Mouse (Mus musculus) thymus, postnatal 10 days (tissue): Measurements from ENCODE around the gene Rcc1l.

Experiments used
- DNase-seq, 2 experiments: peaks; one replicate each; pipeline ENCODE4 v3.0.0; 2021; ENCODE audit warnings: low spot score in 2 of 2

Rcc1l gene

DNA sequence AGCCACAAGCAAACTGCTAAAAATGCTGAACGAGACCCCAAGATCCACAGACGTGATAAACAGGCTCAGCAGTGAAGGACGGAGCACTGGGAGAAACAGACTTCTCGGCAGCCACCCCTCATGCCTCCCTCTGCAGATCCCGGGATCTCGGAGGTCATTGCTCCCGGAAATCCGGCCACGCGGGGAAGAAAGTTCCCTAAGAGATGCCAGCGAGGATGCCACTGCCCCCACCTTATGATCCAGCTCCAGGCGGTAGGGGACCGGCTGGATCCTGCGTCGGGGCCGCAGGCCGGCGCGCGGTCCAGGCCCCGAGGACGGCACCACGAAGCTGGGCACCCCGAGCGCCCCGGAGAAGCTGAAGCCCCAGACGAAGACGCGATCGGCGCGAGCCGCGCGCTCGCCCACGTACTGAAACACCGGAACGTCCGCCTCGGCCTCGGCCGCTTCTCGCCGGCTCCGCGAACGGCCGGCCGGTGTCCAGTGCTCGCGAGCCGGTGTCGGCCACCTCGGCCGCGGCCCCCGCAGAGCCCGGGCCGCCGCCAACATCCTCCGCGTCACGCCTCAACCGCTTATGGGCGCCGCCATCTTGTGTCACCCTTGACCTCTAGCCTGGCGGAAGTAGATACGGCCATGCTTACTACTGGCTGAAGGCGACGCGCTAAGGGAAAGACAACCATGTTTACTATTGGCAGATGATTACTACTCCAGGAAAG lies at the start of gene Rcc1l:
Rcc1l (minus strand) TSS at position 606 of the 713 bp plus-strand sequence.
- peak; percentile 70 to 77 for DNase-seq

- DNase-seq = no peak
These were observed 48.7 kb upstream of the Rcc1l start for GRCm38 (mm10) chr5:134225110-134225901.

DNA sequence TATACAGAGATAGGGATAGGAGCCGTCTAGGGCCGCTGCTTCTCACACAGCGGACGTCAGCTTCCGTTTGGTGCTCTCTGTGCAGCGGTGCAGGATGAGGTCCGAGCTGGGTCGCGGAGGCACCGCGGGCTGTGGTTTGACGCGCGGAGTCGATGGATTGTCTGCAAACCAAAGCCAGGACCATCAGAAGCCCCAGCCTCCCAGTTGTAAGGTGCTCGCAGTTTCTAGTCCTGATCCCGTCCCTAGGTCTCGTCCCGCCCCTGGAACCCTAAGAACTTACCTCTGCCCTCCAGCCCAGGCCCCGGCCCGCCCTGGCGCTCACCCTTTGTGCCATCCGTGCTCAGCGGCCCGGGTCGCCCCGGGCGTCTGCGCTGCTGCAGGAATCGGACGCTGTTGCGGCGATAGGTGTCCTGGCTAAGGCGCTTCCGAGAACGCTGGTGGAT lies 45.2 kb upstream of the Rcc1l start:
- DNase-seq = no peak

DNA sequence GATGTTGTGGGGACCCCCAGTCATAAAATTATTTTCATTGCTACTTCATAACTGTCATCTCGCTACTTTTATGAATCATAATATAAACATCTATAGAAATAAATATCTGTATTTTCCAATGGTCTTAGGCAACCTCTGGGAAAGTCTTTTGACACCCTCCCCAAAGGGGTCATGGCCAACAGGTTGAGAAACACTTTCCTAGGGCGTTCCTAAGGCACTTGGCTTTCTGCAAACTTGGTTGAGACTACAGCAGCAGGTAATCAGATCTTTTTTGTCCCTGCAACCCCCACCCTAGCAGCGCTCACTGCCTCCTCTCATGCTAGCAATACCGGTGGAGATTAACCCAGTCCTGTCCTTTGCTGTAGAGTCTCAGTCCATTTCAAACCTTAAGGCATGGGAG lies 44.7 kb upstream of the Rcc1l start:
- DNase-seq = no peak

DNA sequence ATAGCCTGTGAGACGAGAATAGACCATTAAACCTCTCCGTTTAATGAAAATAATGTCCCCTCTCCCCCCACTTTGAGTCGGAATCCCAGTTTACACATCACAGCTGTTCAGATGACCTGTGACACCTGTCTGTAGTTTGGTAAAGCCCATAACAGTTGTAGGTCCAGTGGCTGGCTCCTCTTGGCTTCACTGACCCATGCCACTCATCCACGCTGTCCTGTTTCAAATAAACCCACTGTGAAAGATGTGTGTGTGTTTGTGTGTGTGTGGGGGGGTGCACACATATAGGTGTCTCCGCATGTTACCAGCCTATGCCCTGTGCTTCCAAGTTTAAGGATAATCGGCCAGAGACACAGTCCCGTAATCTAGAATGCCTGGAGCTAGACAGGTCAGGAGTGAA lies 41.3 kb upstream of the Rcc1l start:
- no peak for DNase-seq

DNA sequence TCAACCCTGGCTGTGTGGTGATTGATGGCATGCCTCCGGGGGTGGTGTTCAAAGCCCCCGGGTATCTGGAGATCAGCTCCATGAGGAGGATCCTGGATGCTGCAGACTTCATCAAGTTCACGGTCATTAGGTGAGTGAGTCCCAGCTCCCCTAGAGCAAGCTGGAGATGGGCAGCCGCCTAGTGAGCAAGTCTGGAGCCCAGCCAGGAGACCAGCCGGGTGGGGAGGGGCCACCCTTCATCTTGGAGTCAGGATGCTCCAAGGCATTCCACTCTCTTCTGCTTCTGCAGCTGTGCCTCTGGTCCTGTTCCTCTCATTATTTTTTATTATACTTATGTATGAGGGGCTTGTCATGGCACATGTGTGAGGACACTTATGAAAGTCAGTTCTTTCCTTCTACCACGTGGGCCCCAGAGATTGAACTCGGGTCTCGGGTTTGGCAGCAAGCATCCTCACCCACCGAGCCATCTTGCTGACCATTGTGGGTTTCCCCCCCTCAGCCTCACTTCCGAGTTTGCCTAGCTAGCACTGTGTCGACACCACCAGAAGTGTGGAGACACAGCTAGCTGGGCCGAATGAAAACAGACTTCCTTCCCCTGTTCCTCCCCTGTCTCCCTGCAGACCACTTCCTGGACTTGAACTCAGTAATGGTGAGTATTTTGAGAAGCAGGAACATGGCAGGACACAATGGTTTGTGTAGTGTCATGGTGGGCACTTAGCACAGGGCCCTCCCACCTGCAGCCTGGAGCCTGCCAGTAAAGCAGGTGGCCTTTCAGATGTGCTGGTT lies 37.6 kb upstream of the Rcc1l start:
- DNase-seq = no peak

DNA sequence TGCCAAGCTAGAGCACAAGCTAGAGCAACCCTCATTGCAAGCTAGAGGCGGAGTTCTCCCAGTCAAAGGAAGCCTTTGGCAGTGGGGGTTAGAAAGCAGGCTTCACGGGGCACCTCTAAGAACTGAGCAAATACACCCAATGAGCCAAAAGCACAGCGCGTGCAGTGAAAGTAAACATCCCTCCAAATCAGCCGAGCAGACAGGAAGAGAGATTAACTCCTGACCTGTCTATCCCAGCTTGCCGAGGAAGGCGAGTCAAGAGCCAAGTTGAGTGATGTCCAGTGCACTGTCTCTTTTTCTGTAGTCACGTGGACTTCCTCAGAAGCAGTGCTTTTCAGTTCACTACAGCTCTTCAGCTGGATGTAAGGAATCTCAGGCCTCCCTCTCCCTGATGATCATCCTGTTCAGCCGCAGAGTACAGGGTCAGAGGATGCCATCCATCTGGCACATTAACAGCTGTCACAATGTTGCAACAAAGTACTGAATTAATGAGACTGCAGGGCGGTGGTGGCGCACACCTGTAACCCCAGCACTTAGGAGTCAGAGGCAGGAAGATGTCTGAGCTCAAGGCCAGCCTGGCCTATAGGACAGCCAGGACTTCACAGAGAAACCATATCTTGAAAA lies 33.5 kb upstream of the Rcc1l start:
- DNase-seq = no peak

- no peak for DNase-seq
These were observed 30.1 kb upstream of the Rcc1l start for GRCm38 (mm10) chr5:134206721-134207120.

GRCm38 (mm10) chr5:134193664-134194063 lies 17.1 kb upstream of the Rcc1l start:
- DNase-seq = no peak

DNA sequence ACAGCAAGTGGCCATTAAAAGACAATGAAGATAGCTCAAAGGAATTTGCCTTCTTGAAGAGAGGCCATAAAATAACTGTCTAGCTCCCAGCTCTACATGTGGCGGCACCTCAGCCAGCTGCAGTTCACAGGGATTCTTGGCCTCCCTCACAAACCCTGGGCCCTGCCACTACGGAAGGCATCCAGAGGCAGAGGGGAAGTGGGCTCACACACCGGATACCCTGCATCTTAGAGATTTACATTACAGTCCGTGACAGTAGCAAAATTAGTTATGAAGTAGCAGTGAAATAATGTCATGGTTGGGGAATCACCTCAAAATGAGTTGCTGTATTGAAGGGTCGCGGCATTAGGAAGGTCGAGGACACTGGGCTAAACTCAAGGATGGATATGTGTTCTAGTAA lies 12.0 kb upstream of the Rcc1l start:
- DNase-seq = peak in 1 of 2 experiments; percentile 34

DNA sequence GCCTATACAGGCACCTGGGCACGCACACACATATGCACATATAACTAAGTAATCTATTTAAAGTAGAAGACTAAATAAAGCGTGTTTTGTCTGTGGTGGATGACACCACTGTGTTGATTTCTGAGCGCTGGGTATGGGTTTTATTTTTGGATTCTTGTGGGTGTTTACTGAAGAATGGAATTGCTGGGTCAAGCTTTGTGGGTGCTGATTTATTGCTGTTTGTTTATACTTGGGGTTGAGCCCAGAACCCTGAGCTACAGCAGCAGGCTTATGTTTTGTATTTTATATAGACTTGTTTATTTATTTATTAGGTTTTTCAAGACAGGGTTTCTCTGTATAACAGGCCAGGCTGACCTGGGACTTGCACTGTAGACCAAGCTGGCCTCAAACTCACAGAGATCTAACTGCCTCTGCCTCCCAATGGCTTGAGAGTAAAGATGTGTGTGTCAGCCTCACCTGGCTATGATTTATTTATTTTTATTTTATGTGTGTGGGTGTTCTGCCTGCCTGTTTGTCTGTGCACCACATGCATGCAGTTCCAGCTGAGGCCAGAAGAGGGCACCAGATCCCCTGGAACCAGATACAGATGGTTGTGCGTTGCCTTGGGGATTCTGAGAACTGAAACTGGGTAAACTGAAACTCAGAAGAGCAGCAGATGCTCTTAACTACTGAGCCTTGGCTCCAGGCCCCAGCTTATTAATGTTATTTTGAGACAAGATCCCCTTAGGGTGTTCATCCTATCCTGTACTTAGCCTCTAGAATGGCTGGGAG lies 10.6 kb upstream of the Rcc1l start:
- peak; percentile 51 to 70 for DNase-seq

GRCm38 (mm10) chr5:134186059-134186458 lies 9.5 kb upstream of the Rcc1l start:
- no peak for DNase-seq

DNA sequence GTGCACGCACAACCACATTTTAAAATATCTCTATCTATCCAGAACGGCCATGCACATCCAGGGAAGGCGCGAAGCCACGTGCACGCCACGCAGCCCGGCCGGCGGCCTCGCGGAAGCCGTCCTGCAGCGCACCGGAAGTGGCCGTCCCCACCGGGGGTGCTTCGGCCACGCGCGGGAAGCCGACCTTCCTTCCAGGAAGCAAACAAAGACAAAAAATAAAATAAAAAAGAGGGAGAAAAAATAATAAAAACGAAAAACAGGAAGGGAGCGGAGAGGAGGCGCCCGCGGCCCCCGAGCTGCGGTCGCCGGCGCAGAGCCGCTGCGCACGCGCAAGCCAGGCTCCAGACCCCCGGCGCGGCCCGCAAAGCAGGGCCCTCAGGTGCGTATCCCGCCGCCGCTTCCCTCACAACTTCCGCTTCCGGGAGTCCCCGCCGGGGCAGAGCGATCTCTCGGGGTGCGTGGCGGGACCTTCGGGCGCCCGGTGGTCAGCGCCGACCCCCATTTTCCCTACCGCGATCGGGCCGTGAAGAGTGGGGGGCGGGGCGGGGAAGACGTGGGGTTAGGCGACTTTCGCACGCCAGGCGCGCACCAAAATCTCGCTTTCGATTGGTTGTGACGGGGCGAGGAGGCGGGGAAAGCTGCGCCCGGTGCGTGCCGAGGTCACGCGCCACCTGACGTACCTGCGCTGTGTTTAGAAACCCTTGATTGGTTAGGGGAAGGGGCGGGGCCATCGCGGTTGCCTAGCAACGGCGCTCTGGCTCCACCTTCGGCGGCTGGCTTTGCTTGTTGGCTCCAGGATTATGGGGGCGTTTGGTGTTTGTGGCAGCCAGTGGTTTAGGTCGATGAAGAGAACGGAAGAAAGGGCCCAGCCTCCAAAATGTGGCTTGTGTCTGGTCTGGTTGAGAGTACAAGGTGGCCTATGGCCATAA lies 7.6 kb upstream of the Rcc1l start, which contains the start of gene Gtf2ird2:
Gtf2ird2 (plus strand) TSS at position 140 of the 929 bp plus-strand sequence.
- peak; percentile 99 to 100 for DNase-seq

DNA sequence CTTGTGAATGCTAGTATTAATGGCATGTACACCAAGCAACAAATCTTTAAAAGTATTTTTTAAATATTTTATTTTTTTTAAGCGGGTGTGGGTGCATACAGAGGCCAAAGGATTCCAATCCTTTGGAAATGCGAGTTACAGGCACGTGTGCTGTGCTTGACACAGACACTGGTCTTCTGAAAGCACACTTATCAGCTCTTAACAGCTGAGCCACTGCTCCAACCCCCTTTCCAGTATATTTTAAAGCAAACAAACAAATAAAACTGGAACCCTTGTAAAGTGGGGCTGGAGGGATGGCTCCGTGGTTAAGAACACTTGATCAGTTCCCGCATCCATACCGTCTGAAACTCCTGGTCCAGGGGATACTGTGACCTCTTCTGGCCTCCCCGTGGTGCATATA lies 6.6 kb upstream of the Rcc1l start:
- no peak for DNase-seq

DNA sequence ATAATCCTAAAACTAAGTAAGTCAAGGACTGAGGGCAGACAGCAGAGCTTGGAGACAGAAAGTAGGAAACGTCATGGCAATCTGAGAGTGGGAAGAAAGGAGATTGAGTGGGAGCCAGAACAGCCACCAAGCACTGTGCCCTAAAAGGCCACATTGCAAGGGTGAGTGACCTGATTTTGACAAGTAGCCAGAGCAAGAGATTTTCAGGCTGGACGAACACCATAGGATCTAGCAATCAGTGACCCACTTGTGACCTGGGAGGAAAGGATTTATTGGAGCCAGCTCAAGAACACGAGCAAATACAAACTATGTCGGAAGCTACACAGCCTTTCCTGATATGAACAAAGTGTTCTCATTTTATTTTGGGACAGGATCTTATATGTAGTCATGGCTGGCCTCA lies 6.2 kb upstream of the Rcc1l start:
- DNase-seq = no peak

- no peak for DNase-seq
These were observed 5.6 kb upstream of the Rcc1l start for GRCm38 (mm10) chr5:134182172-134182571.

GRCm38 (mm10) chr5:134179871-134180270 lies 3.3 kb upstream of the Rcc1l start:
- DNase-seq = peak; percentile 78 to 86

DNA sequence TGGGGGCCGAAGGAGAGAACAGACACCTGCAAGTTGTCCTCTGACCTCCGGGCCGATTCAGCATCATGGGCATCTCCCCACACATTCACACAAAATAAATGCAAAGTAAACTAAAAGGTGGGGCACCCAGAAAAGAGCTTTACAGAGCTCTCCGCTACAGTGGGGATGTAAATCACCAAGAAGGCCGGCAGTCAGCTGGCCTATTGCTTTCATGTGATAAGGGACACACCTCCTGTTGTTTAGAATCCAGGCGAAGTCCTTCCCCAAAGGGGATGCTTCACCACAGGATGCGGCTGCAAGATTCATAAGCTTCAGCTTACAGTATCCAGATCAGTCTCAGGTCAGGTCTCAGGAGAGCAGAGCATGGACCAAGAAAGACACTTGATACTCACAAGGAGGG lies 2.0 kb upstream of the Rcc1l start:
- DNase-seq = no peak

DNA sequence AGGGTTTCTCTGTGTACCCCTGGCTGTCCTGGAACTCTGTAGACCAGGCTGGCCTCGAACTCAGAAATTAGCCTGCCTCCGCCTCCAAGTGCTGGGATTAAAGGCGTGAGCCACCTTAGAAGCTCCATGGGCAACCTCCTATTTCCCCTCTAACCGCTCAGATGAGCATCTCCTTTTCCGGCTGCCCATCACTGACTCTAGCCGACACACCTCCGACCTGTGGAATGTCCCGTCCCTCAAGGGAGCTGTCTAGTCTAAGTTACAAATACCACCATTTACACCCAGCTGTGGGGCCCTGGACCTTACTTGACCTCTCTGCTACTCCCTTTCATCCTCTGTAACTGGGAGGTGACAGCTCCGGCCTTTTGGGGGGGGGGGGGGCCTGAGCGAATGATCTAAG lies 878 bp downstream of the Rcc1l start:
- DNase-seq = no peak

DNA sequence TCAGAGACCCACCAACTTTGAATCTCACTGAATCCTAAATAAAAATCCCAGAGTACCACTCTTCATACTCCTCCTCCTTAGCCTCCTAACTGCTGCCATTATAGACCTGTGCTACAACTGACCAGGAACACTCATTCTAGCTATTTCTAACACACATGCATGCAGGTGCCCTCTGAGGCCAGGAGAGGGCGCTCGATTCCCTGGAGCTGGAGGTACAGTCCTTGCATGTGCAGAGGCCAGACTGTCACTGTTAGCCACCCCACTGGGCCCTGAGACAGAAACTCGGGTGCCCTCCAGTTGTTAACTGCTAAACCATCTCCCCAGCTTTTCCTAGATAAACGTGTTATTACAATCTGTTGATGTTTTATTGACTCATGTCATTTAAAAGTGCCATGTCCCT lies 3.4 kb downstream of the Rcc1l start:
- DNase-seq = peak in 1 of 2 experiments; percentile 57
